Mouse (Mus musculus): Measurements from ENCODE around the gene Foxo3.
A peak's percentile ranks its signal among the peaks of the same experiment; 100 is the strongest.

Foxo3 gene

GRCm38 (mm10) chr10:42251749-42252323 is 24.7 kb downstream of the Foxo3 start:
- DNase-seq (ENCODE audit: extremely low read depth, low read depth, low spot score), result no peak

DNA sequence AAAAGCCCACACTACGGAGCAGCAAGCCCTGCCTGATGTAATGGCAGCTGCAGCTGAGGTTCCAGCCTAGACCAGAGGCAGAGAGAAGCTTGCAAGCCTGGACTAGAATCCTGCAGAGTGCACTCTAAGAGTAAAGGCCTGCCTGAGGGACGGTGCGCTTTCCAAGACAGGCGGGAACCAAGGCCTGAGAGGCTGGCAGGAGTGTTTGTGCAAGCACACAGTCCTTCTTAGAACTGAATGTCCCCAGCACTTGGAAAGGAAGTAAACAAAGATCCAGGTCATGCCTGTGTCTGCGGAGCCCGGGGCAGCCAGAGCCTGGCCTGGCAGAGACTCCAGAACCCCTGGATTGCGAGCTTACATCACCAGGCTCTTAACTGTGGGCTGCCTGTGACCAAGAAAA is 25.4 kb downstream of the Foxo3 start:
- peak; percentile 96 for DNase-seq (ENCODE audit: extremely low read depth, low read depth, low spot score)

DNA sequence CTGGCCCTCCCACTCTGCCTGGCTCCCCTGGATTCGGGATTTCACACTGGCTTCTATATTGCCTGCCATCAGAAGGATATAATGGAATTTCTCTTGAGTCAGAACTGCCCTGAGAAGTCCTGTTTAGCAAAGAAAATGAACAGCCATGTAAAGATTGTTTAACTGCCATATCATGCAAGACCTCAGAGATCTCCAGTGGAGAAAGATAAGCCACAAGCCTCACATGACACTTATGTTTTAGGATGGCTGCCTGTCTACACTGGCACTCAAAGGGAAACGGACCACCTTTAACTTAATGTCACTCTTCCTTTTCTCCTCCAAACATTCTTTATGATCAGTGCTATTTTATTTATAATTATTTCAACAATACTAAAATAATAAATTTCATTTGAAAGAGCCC is 26.6 kb downstream of the Foxo3 start:
- DNase-seq (ENCODE audit: extremely low read depth, low read depth, low spot score), result no peak

- DNase-seq (ENCODE audit: extremely low read depth, low read depth, low spot score), result no peak
These were observed 27.9 kb downstream of the Foxo3 start for GRCm38 (mm10) chr10:42248644-42249043.

DNA sequence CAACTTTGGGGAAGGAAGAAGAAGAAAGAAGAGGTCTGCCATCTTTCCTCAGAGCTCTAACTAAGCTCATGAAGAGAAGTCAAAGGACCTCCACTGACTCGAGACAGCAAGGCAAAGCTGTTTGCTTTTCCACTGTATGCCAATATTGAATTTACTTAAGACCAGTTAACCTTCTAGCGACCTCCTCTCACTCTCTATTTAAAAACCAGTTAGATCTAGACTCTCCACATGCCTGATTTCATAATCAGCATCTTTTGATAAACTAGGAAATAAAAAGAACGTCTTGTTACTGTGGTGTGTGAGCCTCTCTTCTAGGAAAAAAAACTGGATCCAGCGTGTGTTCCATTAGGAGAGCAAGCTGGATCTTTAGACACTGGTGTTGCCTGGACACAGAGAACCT is 28.4 kb downstream of the Foxo3 start:
- DNase-seq (ENCODE audit: extremely low read depth, low read depth, low spot score), result no peak

DNA sequence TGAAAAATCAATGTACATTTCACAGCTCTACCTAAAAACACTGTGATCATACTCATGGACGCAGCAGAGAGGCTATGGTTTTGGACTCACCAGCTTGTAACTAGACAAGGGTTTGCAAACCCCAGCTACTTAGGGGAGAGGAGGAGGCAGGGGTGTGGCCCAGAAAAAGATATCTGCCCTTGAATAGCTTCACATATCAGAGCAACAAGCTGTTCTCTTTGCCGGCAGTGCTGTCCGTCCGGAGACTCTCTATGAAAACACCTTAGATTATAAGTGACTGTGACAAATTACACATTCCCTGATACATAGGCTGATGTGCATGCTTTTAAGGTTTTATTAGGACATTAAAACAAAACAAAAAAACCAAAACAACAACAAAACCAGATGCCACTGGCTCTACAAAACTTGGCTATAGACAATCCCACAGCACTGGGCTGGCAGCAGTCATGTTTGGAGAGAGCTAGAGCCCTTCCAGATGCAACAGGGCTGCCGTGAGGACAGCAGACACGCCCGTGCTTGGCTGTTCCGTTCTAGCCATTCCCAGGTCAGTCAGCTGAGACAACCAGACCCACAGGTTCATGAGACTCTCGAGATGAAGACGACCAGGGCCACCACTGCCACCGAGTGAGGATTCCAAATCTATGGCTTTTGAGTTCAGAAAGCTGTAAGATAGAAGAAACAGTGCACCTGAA is 29.3 kb downstream of the Foxo3 start:
- no peak for DNase-seq (ENCODE audit: extremely low read depth, low read depth, low spot score)

DNA sequence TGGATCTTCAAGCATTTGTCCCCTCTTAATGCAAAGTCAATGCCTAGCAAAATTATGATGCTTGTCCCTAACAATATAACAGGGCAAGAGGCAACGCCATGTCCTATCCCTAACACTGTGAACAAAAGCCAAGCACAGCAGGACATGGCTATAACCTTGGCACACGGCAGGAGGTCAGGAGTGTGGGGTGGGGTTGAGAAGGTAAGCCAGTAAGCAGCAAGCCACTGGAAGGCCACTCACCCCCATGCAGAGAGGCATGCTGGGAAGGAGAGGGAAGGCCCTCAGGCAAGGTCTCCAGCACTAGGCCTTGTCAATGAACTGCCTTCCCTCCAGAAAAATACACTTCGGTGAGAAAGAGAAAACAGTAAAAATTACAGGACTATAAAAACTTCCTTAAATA is 30.1 kb downstream of the Foxo3 start:
- DNase-seq (ENCODE audit: extremely low read depth, low read depth, low spot score), result no peak

- DNase-seq (ENCODE audit: extremely low read depth, low read depth, low spot score), result no peak
These were observed 30.9 kb downstream of the Foxo3 start for GRCm38 (mm10) chr10:42245636-42246035.

- no peak for DNase-seq (ENCODE audit: extremely low read depth, low read depth, low spot score)
These were observed 31.3 kb downstream of the Foxo3 start for GRCm38 (mm10) chr10:42245256-42245601.

DNA sequence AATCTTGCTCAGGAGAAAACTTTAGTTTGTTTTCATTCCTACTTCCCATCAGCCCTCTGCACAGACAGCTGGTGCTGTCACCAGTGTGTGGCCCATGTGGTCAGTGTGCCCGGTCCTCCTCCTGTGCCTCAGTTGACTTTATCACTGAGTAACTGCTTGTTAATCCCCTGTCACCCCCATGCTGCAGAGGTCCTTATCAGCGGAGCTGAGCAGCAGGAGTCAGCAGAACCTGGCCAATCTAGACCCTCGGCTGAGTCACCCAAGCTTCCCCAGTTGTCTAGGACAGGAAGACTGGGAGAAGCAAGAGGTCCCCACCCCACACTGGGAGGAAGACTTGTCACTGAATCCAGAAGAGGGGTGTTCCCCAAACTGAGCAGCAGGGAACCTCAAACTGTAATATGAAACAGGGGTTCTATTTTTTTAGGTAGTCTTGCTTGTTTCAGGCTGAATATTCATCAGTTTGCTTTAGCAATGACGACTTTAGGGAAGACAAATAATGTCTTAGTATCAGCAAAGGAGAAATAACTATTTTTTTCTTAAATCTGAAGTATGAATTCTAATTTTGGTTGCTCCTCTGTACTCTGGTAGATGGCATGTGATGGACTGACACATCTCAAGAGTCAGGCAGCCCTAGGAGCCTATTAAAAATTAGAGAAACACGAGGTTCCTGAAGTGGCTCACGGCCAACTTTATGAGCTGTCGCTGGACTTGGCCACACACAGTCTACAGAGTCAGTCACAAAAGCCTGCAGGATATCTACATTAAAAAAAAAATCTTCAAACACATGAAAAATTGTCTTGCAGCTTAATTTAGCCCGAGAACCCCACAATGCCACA is 31.9 kb downstream of the Foxo3 start:
- no peak for DNase-seq (ENCODE audit: extremely low read depth, low read depth, low spot score)

- no peak for DNase-seq (ENCODE audit: extremely low read depth, low read depth, low spot score)
These were observed 32.6 kb downstream of the Foxo3 start for GRCm38 (mm10) chr10:42243925-42244324.

DNA sequence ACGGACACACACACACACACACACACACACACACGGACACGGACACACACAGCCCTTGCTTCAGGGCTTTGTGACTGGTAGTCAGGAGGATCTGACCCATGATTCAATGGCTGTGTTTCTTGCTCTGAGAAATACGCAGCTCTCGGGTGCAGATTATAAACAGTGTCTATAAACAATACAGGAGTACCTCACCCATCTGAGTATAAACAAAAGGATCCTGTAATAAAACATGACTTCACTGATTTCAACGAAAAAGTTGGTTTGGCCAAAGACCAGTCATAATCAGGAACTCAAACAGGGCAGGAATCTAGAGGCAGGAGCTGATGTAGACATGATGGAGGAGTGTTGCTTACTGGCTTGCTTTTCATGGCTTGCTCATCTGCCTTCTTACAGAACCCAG is 34.1 kb downstream of the Foxo3 start:
- no peak for DNase-seq (ENCODE audit: extremely low read depth, low read depth, low spot score)

GRCm38 (mm10) chr10:42241775-42242174 is 34.8 kb downstream of the Foxo3 start:
- no peak for DNase-seq (ENCODE audit: extremely low read depth, low read depth, low spot score)

DNA sequence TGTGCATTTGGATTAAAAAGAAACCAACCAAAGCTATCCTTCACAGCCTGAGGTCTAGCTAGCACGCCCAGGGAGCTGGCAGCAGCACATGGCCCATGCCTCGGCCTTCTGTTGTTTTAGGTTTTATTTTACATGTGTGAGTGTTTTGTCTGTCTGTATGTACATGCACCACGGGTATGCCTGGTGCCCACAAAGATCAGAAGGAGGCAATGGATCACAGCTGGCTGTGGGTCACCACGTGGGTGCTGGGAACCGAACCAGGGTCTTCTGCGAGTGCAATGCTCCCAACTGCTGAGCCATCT is 36.8 kb downstream of the Foxo3 start:
- DNase-seq (ENCODE audit: extremely low read depth, low read depth, low spot score), result no peak

DNA sequence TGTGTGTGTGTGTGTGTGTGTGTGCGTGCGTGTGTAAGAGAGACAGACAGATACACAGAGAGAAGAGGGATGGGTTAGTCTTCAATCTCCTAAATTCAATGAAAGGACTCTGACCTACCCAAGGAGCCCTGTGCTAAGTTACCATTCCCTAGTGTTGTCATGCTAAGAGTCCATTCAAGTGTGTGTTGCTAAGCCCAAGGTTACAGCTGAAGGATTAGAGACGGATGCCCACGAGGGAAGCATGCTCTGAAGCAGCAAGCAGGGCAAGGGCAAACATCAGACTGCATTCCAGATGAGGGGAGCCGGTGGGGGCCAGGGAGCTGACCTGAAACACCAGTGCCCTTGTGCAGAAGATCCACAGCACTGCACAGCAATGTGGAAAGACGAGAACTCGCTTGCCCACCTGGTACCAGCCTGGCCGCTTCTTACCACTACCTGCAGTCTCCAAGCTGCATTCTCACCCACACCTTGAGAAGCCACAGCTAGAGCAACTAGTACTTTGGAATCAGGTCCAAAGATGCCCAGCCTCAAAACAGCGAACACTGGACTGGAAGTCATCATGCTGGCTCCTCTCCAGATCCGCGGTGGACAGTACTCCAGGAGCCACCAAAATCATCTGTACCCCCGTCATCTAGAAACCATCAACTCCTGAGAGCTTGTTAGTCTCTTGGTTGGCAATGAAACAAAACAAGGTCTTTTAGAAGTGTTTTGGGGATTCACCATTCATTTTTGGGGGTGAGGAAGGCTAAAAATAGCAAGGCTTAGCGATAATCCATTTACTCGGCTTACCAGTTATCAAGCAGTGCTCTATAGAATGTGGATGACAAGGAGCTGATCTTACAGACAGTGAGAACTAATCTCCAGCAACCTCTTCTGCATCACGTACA is 37.4 kb downstream of the Foxo3 start:
- DNase-seq (ENCODE audit: extremely low read depth, low read depth, low spot score), result no peak

DNA sequence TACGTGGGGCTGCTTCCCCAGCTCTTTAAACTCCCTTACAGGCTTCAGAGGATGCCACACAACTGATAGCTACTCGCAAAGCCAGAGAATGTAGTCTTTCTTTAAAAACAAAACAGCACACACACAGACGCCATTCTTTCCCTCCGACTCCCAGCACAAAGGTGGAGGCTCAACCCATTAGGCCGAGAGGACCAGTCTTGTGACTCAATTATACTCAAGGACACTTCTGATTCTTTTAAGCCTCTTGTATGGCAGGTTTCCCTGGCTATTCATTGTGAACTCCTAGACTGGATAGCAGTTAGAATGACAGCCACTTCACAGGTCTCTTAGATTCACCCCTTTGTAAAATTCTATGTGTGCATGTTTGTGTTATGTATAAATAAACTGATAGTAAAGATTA is 38.3 kb downstream of the Foxo3 start:
- no peak for DNase-seq (ENCODE audit: extremely low read depth, low read depth, low spot score)

GRCm38 (mm10) chr10:42237556-42237955 is 39.0 kb downstream of the Foxo3 start:
- DNase-seq (ENCODE audit: extremely low read depth, low read depth, low spot score), result no peak

- DNase-seq (ENCODE audit: extremely low read depth, low read depth, low spot score), result no peak
These were observed 41.2 kb downstream of the Foxo3 start for GRCm38 (mm10) chr10:42235321-42235720.

DNA sequence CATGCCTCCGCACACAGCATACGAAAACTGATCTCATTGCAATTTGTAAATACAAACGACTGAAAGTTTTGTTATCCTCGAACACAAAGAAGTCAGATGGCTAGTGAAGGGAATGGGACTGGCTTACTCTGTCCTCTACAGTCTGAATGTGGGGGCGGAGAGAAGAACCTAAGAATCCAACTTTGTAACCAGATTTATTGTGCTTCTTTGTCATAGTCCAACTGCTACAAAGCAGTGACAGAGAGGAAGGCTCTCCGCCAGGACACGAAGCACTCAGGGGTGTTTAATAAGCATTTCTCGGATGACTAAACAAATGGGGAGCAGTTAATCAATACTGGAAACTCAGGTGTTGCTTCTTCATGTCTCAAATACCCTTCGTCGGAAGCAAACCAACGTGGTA is 43.6 kb downstream of the Foxo3 start:
- no peak for DNase-seq (ENCODE audit: extremely low read depth, low read depth, low spot score)

DNA sequence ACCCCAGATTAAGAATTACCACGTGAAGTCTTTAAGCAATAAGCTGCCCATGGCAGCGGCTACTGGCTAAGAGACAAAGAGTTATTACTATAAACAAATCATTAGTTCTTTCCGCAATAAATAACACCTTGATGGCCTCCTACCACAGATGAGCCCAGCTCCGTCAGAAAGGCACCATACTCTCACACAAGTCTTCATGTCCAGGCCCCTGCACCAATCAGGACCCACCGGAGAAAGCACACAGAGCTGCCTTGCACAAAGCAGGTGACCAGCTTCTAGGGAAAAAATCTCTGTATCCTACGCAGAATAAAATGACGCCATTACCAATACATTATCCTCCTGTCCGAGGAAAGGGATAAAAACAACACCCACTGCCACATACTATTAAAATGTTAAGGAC is 44.7 kb downstream of the Foxo3 start:
- no peak for DNase-seq (ENCODE audit: extremely low read depth, low read depth, low spot score)

GRCm38 (mm10) chr10:42231100-42231541 is 45.4 kb downstream of the Foxo3 start:
- peak; percentile 78 for DNase-seq (ENCODE audit: extremely low read depth, low read depth, low spot score)

All from fat pad, adult 2 months (tissue).